Mouse (Mus musculus): ENCODE results near the gene Ehmt2. TPM values are rescaled to one million over a fixed set of nuclear protein-coding genes. Genes with fewer than 3 reads are reported as not detected.

The Ehmt2 gene
- polyA plus RNA-seq (2012; ENCODE audit: low replicate concordance): 299 and 719 TPM in 2 replicates

GRCm38 (mm10) chr17:34898160-34898586 is at the start of gene Ehmt2, which contains the start of gene C2:
Ehmt2 (plus strand) TSS chr17:34898469.
C2 (minus strand) TSS chr17:34898265.

GRCm38 (mm10) chr17:34849722-34850516 is 48.4 kb upstream of the Ehmt2 start, which contains the start of the genes Skiv2l and Nelfe:
Skiv2l (minus strand) TSS chr17:34850210.
Nelfe (plus strand) TSS chr17:34850391.

GRCm38 (mm10) chr17:34862416-34863081 is 35.7 kb upstream of the Ehmt2 start, which contains the start of gene Cfb:
Cfb (minus strand) TSS chr17:34862518.

GRCm38 (mm10) chr17:34879336-34879879 is 18.9 kb upstream of the Ehmt2 start, which contains the start of gene Zbtb12:
Zbtb12 (plus strand) TSS chr17:34879483.

GRCm38 (mm10) chr17:34881683-34882310 is 16.5 kb upstream of the Ehmt2 start, which contains the start of gene Gm20547:
Gm20547 (minus strand) TSS chr17:34882042.

GRCm38 (mm10) chr17:34913930-34914665 is 15.8 kb downstream of the Ehmt2 start, which contains the start of gene Slc44a4:
Slc44a4 (plus strand) TSS chr17:34914466.

GRCm38 (mm10) chr17:34931061-34931734 is 32.9 kb downstream of the Ehmt2 start, which contains the start of gene Neu1:
Neu1 (plus strand) TSS chr17:34931253.

GRCm38 (mm10) chr17:34959130-34959778 is 61.0 kb downstream of the Ehmt2 start, which contains the start of gene Hspa1b:
Hspa1b (minus strand) TSS chr17:34959238.

Other genes with a start within 250 kb of the Ehmt2 start
- gene Tnxb, start 227.9 kb upstream of the Ehmt2 start, polyA plus RNA-seq (2012; ENCODE audit: low replicate concordance): 0.28 and 0.68 TPM in 2 replicates
- 1.6 and 2.8 TPM in 2 replicates for gene C4b, start 154.6 kb upstream of the Ehmt2 start, polyA plus RNA-seq (2012; ENCODE audit: low replicate concordance)
- 0.26 and 0.85 TPM in 2 replicates for gene Cyp21a1, start 93.9 kb upstream of the Ehmt2 start, polyA plus RNA-seq (2012; ENCODE audit: low replicate concordance)
- 35.1 and 41.2 TPM in 2 replicates for gene Stk19, start 61.5 kb upstream of the Ehmt2 start, polyA plus RNA-seq (2012; ENCODE audit: low replicate concordance)
- gene Dxo, start 61.5 kb upstream of the Ehmt2 start, polyA plus RNA-seq (2012; ENCODE audit: low replicate concordance): 64.7 and 107 TPM in 2 replicates
- gene Skiv2l, start 48.3 kb upstream of the Ehmt2 start, polyA plus RNA-seq (2012; ENCODE audit: low replicate concordance): 73.9 and 94.6 TPM in 2 replicates
- gene Nelfe, start 48.1 kb upstream of the Ehmt2 start, polyA plus RNA-seq (2012; ENCODE audit: low replicate concordance): 110 and 113 TPM in 2 replicates
- gene Cfb, start 36.0 kb upstream of the Ehmt2 start, polyA plus RNA-seq (2012; ENCODE audit: low replicate concordance): 0.42 and 1.0 TPM in 2 replicates
- gene Zbtb12, start 19.0 kb upstream of the Ehmt2 start, polyA plus RNA-seq (2012; ENCODE audit: low replicate concordance): 12.3 and 13.4 TPM in 2 replicates
- gene Gm20547, start 16.4 kb upstream of the Ehmt2 start, polyA plus RNA-seq (2012; ENCODE audit: low replicate concordance): 0.10 TPM in 1 of 2 replicates, not detected in the other
- 1.6 and 6.5 TPM in 2 replicates for gene C2, start 204 bp upstream of the Ehmt2 start, polyA plus RNA-seq (2012; ENCODE audit: low replicate concordance)
- gene Slc44a4, start 16.0 kb downstream of the Ehmt2 start, polyA plus RNA-seq (2012; ENCODE audit: low replicate concordance): not detected in 2 replicates
- 46.6 and 61.8 TPM in 2 replicates for gene Neu1, start 32.8 kb downstream of the Ehmt2 start, polyA plus RNA-seq (2012; ENCODE audit: low replicate concordance)
- 3.0 and 6.4 TPM in 2 replicates for gene Hspa1b, start 60.8 kb downstream of the Ehmt2 start, polyA plus RNA-seq (2012; ENCODE audit: low replicate concordance)
- gene Gm20481, start 71.4 kb downstream of the Ehmt2 start, polyA plus RNA-seq (2012; ENCODE audit: low replicate concordance): not detected in 2 replicates
- gene Hspa1a, start 73.7 kb downstream of the Ehmt2 start, polyA plus RNA-seq (2012; ENCODE audit: low replicate concordance): 0.68 and 2.2 TPM in 2 replicates
- gene Hspa1l, start 74.2 kb downstream of the Ehmt2 start, polyA plus RNA-seq (2012; ENCODE audit: low replicate concordance): not detected in 2 replicates
- gene Lsm2, start 83.4 kb downstream of the Ehmt2 start, polyA plus RNA-seq (2012; ENCODE audit: low replicate concordance): 51.7 and 75.3 TPM in 2 replicates
- 768 and 1,214 TPM in 2 replicates for gene Vars, start 102.5 kb downstream of the Ehmt2 start, polyA plus RNA-seq (2012; ENCODE audit: low replicate concordance)
- 0.51 and 1.3 TPM in 2 replicates for gene Vwa7, start 118.1 kb downstream of the Ehmt2 start, polyA plus RNA-seq (2012; ENCODE audit: low replicate concordance)
- 93.8 and 249 TPM in 2 replicates for gene Sapcd1, start 129.5 kb downstream of the Ehmt2 start, polyA plus RNA-seq (2012; ENCODE audit: low replicate concordance)
- 54.6 and 127 TPM in 2 replicates for gene Msh5, start 148.3 kb downstream of the Ehmt2 start, polyA plus RNA-seq (2012; ENCODE audit: low replicate concordance)
- gene Clic1, start 151.5 kb downstream of the Ehmt2 start, polyA plus RNA-seq (2012; ENCODE audit: low replicate concordance): 161 and 172 TPM in 2 replicates
- gene Ddah2, start 160.6 kb downstream of the Ehmt2 start, polyA plus RNA-seq (2012; ENCODE audit: low replicate concordance): 6.4 and 6.5 TPM in 2 replicates
- 0.17 TPM in 1 of 2 replicates, not detected in the other for gene Ly6g6c, start 166.9 kb downstream of the Ehmt2 start, polyA plus RNA-seq (2012; ENCODE audit: low replicate concordance)
- 0.16 and 0.42 TPM in 2 replicates for gene Mpig6b, start 167.7 kb downstream of the Ehmt2 start, polyA plus RNA-seq (2012; ENCODE audit: low replicate concordance)
- not detected in 2 replicates for gene Ly6g6e, start 178.4 kb downstream of the Ehmt2 start, polyA plus RNA-seq (2012; ENCODE audit: low replicate concordance)
- gene Ly6g6d, start 179.6 kb downstream of the Ehmt2 start, polyA plus RNA-seq (2012; ENCODE audit: low replicate concordance): not detected in 2 replicates
- not detected in 2 replicates for gene Ly6g6f, start 187.1 kb downstream of the Ehmt2 start, polyA plus RNA-seq (2012; ENCODE audit: low replicate concordance)
- gene Abhd16a, start 190.8 kb downstream of the Ehmt2 start, polyA plus RNA-seq (2012; ENCODE audit: low replicate concordance): 115 and 170 TPM in 2 replicates
- gene Ly6g5c, start 209.8 kb downstream of the Ehmt2 start, polyA plus RNA-seq (2012; ENCODE audit: low replicate concordance): not detected in 2 replicates
- gene Ly6g5b, start 217.0 kb downstream of the Ehmt2 start, polyA plus RNA-seq (2012; ENCODE audit: low replicate concordance): 0.24 and 0.66 TPM in 2 replicates
- 76.2 and 161 TPM in 2 replicates for gene Gpank1, start 223.0 kb downstream of the Ehmt2 start, polyA plus RNA-seq (2012; ENCODE audit: low replicate concordance)
- 50.0 and 73.9 TPM in 2 replicates for gene Csnk2b, start 223.6 kb downstream of the Ehmt2 start, polyA plus RNA-seq (2012; ENCODE audit: low replicate concordance)
- 21.2 and 21.9 TPM in 2 replicates for gene D17H6S53E, start 227.9 kb downstream of the Ehmt2 start, polyA plus RNA-seq (2012; ENCODE audit: low replicate concordance)
- gene Apom, start 233.6 kb downstream of the Ehmt2 start, polyA plus RNA-seq (2012; ENCODE audit: low replicate concordance): 0.18 and 0.28 TPM in 2 replicates
- gene Bag6, start 236.7 kb downstream of the Ehmt2 start, polyA plus RNA-seq (2012; ENCODE audit: low replicate concordance): 414 and 841 TPM in 2 replicates